Mouse (Mus musculus) left cerebral cortex, postnatal 10 days (tissue): ENCODE data around the gene Smg7. TPM values are rescaled to one million over a fixed set of nuclear protein-coding genes. Genes with fewer than 3 reads are reported as not detected.

ENCODE experiments used
- DNase-seq, 2 experiments: peaks; one replicate each; pipeline ENCODE4 v3.0.0; 2021 to 2022; ENCODE audit warnings: low spot score in 2 of 2, mixed read lengths in 1 of 2; ENCODE audit errors: extremely low spot score in 1 of 2
- intact Hi-C: fragments of 180-260 bp; cut with DNase I; formaldehyde crosslinking; loops from one replicate; pipeline ENCODE4 v1.15.1; 2025
- total RNA-seq, 2 experiments: library from RNA; stranded (reverse); gene quantifications; 2 replicates each; pipeline ENCODE4 v1.2.3; 2021

Gene Smg7
- total RNA-seq, 2 experiments from 2014 or later: 77.0 to 81.3 TPM

DNA sequence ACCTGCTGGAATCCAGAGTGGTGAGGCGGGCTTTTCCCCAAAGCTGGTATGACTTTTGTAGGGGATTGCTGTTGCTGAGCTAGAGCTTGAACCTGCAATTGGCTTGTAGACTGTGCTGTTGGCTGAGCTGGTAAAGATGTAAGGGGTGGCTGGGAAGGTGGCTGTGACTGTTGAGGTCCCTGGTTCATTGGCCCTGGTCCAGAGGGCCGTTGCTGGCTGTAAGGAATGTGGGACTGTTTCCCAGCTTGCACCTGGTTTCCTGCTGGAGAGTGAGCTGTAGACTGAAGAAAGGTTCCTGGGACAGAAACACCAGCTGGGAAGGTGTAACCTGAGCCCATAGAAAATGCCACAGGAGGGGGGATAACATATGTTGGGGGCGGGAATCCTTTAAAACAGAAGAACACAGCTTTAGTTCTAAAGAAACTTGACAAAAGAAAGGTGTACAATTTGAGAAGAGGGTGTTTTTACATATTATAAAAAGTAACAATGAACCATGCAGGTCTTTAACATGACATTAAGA lies 57.2 kb downstream of the Smg7 start:
- DNase-seq: no peak
- intact Hi-C loops: loop anchor here (5.0 to 10.0 kb wide), 2 partner anchors 320 to 627 kb away; no protein-coding TSS in a partner anchor

DNA sequence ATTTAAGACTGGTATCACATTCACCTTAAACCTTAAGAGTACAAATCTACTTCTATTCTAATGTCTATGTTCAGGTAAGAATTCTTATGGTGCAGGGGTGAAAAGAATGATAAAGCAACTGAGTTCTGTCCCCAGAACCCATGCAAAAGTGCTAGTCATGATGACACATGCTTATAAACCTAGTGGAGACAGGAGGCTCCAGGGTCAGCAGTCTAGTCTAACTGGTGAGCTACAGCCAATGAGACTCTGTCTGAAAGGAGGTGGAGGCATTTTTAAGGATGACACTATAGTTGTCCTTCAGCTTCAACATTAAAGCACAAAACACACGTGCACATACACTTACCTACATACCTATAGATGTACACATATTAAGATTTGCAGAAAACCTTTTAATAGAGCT lies 57.8 kb downstream of the Smg7 start:
- DNase-seq: no peak
- intact Hi-C loops: loop anchor here (5.0 to 10.0 kb wide), 2 partner anchors 320 to 628 kb away; no protein-coding TSS in a partner anchor

DNA sequence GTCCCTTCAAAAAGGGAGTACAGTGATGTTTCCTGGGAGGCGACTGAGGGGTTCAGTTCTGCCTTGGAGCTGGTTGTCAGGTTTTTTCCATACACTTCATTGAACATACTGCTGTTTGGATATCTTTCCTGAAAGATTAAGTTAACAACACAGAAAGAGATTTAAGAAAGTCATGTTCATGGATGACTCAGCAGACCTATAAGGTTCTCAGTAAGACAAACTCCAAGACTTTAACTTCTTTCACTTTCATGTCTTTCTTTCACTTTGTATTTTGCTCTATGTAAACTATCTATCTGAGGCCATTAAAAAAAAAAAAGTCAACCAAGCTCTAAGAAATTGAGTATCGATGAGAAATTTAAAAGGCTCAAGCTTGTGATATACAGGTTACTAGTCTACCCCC lies 61.4 kb downstream of the Smg7 start:
- intact Hi-C loops: loop anchor here (10.0 kb wide), 1 partner anchor 316 kb away; no protein-coding TSS in a partner anchor
- DNase-seq: no peak

DNA sequence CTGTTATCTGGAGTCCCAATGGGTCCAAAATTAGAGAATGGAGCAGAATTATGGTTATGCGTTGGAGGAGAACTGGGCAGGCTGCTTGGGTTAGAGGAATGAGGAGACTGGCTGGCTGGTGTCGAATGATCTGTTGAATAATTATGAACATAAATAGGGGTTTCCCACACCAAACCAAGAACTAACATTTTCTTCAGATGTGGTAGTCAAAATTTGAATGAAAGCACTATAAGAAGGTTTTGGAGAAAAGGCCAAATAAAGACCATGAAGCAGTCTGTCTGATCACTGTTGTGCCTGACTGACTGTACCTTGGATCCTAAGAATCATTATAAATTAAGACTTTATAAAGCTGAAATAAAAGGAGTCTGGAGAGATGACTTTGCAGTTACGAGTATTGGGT lies 62.1 kb downstream of the Smg7 start:
- intact Hi-C loops: loop anchor here (10.0 kb wide), 1 partner anchor 316 kb away; no protein-coding TSS in a partner anchor
- no peak for DNase-seq

DNA sequence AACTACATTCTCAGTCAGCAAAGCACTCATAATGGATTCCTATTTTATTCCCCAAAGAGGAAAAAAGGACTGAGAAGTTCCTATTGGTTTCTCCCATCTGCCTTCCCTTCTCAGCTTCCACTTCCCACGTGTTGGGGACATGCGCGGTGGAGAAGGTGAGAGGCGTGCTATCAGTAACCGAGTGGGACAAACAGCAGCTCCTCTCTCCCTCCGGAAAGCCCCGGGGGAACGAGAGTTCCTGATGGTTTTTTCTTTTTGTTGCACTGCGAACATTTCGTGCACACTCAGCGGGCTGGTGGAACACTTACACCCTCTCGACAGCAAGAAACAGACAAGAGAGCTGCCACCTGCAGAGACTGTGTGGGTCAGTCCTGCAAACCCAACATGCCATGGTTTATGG lies 63.6 kb downstream of the Smg7 start:
- no peak for DNase-seq
- intact Hi-C loops: loop anchor here (10.0 kb wide), 1 partner anchor 64 kb away; no protein-coding TSS in a partner anchor

DNA sequence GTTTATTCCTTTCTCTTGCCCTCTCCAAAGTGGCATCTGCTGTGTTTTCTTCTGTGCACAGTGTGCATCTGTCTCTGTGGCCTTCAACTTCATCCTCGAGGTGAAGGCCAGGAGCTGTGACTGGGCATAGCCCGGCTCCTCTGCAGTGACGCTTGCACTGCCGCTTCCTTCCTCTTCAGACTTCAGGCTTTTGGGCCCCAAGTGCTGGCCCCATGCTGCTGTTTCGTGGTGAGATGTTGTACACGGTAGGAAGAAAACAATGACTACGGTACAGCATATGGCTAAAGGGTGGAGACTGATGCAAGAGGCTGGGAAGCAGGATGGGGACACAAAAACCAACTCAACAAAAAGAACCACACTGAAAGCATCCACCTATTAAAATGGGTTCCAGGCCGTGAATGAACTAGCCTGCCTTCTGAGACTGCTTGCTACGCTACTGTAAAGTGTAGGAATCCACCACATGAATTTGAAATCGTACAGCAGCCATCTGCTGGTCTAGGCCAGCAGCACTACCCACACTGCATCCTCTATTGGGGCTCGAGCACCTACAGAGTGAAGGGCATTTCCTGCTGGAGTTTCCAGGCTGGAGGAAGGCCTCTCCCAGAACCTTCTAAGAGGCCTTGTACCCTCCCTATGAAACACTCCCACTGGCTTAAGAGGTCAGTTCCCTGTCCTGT lies 64.3 kb downstream of the Smg7 start:
- no peak for DNase-seq

DNA sequence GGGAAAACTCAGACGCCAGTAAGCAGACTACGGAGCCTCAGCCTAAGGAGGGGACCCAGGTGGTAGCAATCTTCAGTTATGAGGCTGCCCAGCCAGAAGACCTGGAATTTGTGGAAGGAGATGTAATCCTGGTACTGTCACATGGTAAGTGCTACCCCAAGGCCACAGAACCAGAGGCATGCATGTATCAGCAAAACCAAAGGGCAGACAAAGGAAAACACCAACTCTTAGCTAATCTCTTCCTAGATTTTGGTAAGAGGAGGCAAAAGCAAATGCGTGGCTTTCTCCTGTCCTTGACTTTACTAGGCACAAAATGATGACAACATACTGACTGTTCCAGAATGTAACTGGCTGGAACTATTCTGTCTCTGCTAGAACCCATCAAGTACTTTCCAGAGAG lies 67.4 kb downstream of the Smg7 start:
- DNase-seq: no peak
- intact Hi-C loops: loop anchor here (10.0 kb wide), 1 partner anchor 60 kb away; no protein-coding TSS in a partner anchor

More for the DNA sequence above, 64.3 kb downstream of the Smg7 start:
- intact Hi-C loops: loop anchor here (10.0 kb wide), 1 partner anchor 63 kb away; no protein-coding TSS in a partner anchor

DNA sequence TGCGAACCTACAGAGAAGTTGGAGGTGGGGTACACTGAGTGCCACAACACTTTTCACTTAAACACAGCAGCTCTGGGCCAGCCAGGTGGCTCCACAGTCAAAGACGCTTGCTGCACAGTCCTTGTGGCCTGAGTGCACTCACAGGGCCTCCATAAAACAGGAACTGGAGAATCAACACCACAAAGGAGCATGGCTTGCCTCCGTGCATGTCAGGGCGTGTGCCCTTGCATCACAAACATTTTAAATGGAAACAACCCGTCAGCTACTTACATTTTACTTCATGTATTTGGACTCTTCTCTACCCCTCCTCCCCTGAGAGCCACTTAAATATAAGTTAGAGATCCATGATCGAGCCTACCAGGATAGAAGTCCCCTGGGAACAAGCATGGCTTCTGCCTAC lies 70.1 kb downstream of the Smg7 start:
- intact Hi-C loops: loop anchor here (10.0 kb wide), 1 partner anchor 58 kb away; no protein-coding TSS in a partner anchor
- DNase-seq: no peak

DNA sequence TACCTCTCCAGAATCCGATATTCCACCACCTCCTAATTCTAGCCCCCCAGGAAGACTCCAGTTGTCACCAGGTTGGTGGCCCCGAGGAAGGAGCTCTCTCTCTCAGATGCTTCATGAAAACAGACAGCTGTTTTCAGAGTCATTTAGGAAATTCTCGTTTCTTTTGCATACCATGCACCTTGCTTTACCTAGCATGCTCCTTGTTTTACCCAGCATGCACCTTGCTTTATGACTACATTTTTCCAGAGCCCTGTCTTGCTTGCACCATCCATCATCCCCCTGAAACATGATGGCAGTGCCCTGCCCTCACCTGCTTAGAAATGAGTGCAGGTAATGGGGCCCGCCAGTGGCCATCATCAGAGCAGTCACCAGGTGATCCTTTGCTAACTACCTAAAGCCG lies 70.8 kb downstream of the Smg7 start:
- intact Hi-C loops: loop anchor here (10.0 kb wide), 1 partner anchor 57 kb away; no protein-coding TSS in a partner anchor
- no peak for DNase-seq

DNA sequence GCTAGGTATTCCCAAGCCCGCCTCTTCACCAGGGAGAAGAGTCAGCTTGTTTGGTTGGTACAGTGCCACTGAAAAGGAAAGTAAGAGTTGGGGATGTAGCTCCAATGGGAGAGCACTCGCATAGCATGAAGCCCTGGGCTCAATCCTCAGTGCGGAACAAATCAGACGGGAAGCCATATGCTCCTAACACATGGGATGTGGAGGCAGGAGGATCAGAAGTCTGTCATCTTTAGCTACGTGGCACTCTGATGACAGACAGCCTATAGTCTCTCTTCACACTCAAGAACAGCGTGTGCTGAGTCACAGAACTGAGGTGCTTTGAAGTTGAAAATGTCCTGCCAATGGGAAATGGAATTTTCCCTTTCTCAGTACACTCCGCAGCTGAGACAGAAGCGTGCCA lies 71.4 kb downstream of the Smg7 start:
- DNase-seq: peak in 1 of 2 experiments; percentile 45
- intact Hi-C loops: loop anchor here (10.0 kb wide), 1 partner anchor 56 kb away; no protein-coding TSS in a partner anchor

DNA sequence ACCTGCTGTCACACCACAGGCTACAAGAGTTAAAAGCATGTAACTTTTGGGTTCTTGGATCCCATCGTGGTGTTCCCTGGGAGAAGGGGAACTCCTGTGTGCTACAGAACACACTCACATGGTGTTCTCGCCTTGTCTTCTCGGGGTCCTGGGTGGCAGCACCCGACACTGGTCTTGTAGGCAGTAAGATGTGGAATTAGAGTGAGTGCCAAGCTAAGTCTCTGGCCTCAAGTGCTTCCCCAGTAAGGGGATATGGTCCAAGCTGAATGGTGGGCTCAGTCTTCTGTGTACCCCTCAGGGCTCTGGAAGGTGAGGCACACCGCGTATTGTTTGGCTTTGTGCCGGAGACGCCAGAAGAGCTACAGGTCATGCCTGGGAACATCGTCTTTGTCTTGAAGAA lies 72.4 kb downstream of the Smg7 start:
- DNase-seq: no peak
- intact Hi-C loops: loop anchor here (10.0 kb wide), 1 partner anchor 55 kb away; no protein-coding TSS in a partner anchor

DNA sequence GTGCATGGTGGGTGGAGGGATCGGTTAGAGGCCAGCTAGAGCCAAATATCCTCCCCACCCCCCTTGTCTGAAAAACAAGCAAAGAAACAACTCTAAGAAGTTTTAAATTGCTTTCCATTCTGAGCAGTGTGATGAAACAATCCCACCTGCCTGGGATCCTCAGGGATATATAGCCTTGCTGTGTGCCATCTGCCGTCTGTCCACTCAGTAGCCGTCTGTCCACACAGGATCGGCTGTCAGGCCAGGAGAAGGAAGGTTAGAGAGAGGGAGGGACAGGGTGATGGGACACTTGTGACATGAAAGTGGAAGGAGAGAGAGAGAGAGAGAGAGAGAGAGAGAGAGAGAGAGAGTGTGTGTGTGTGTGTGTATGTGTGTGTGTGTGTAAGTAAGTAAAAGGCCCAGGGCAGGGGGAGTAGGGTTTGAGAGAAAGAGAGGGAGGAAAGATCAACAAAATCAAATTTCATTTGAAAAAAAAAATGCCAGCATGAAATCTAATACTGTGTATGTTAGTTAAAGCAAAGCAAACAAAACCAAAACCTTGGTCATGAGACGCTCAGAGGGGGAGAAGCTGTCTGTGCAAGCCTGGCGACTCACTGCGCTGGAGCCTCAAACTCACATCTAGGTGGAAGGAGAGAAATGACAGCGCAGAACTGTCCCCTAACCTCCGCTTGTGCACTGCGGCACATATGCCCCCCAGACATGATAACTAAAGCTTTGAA lies 73.7 kb downstream of the Smg7 start:
- no peak for DNase-seq
- intact Hi-C loops: no loop called here

DNA sequence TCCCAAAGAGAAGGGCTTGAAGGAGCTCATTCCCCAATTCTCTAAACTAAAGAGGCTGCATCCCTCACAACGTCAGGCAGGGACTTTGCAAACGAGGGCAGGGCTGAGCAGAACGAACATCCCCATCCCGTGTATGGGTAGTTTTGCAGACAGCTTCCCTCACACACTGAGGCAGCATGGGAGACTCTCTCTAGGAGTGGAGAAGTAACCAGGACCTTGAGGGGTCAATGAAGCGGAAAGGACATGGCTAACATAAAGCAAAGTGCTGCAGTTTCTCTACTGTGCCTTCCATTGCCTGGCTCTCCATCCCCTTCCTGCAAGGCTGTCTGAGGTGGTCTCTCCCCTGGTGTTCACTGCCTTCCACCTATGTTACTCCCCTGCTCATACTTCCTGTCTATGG lies 74.3 kb downstream of the Smg7 start:
- intact Hi-C loops: no loop called here
- DNase-seq: no peak

DNA sequence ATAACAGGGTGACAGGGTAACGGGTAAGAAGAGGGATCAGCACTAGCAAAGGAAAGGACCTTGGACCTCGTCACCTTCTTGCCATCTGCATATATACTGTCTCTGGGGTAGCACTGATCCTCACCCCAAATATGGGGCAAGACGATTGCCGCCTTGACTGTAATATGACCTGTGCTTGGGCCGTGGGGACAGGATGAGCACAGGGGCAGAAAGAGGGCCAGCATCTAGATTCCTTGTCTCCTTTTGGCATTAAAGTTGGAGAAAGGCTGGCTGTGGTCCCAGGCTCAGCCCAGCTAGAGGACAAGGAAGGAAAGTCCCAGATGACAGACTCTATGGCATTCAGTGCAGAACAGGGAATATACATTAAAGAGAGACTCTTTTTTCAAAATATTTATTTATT lies 76.0 kb downstream of the Smg7 start:
- intact Hi-C loops: no loop called here

DNA sequence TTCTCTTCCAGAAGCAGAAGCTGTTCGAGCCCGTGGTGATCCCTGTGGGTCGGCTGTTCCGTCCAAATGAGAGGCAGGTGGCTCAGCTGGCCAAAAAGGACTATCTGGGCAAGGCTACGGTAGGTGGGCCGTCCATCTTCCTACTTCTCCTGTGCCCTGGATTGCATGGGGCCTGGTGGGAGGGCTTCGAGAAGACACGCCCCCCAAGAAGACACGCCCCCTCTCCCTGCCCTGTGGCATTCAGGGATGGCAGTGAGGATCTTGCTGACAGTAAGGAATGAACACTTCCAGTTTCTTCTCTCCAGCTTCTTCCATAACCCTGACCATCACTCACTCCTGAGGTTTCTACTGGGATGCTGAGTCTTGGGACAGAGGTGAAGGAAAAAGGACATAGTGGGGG lies 78.2 kb downstream of the Smg7 start:
- intact Hi-C loops: no loop called here
- no peak for DNase-seq

More for the DNA sequence above, 76.0 kb downstream of the Smg7 start:
- DNase-seq: no peak

DNA sequence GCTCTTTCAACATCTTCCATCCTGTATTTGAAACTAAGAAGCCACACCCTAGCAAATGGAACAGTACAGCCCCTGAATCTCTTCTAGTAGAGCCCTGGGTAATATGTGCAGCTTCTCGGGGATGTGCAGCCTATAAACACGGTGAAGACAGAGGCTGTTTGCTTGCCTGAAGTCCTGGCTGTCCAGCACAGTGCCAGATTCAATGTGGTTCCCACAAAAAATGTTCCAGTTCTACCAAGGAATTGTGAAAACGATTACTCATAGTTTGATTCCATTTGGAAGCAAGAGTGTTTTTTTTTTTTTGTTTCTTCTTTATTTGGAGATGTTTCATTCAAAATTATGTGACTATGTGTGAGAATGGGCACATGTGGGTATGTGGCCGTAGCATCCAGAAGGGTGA lies 80.7 kb downstream of the Smg7 start:
- DNase-seq: no peak
- intact Hi-C loops: no loop called here

DNA sequence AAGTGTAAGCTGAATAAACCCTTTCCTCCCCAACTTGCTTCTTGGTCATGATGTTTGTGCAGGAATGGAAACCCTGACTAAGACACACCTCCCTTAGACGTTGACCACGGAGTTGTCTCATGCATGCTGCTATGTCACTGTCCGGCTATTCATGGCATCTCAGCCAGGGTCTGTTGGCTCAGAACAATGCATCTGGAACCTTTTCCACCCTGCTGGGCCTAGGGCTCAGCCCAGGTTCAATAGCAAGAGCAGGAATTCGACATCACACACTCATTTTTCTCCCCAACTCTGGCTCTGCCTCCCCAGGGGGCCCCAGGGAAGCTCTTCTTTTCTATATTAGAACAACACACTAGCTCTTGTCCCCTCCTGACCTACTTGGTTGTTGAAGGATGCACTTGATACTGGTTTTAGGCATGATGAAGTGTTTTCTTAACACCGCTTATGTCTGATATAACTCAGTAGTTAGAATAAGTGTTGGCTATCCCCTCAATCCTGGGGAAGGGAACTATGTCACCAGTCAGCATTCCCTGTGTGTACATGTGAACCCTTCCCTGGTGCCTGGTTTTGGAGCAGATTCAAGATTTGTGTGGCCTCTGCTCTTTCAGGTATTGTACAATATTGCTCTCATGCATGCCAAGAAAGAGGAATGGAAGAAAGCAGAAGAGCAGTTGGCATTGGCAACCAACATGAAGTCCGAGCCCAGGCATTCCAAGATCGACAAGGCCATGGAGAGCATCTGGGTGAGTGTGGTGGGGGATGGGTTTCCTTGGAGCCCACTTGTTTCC lies 81.3 kb downstream of the Smg7 start:
- intact Hi-C loops: no loop called here

DNA sequence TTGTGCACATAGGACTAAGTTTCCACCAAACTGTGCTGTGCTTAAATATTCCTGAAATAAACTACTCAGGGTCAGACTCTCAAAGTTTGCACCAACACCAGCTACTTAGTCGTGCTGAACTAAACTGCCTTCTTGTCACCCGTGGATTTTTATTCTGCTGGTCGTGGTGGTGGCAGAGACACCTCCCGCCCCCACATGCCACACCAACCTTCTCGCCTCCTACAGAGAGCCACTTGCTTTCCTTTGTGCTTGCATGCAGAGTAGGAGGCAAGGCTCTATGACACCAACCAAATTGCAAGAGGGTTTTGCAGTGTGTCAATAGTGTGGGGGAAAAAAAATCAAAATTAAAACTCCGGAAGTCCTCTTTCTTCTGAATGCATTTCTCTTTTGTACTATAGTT lies 82.9 kb downstream of the Smg7 start:
- intact Hi-C loops: no loop called here
- DNase-seq: no peak

More for the DNA sequence above, 81.3 kb downstream of the Smg7 start:
- no peak for DNase-seq

DNA sequence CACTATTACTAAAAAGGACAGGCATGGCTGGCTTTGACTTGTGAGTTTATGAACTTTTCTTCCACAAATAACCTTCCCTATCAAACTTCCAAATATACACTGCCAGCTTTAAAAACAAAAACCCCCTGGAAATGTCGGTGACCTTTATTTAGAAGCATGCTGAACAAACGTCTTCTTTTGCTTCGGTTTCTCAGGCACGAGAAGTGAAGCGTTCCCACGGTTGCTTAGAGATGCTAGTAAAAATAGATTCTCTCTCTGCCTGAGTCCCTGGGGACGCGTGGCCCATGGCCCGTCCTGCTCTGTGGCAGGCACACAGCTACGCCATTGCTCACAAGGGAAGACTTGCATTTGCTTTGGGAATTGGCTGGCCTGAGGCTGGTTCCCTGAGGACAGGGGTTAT lies 84.7 kb downstream of the Smg7 start:
- DNase-seq: peak; percentile 36 to 78
- intact Hi-C loops: no loop called here
